Comparison of ENCODE assay signal across 14 mouse cellular contexts in the genomic region with DNA sequence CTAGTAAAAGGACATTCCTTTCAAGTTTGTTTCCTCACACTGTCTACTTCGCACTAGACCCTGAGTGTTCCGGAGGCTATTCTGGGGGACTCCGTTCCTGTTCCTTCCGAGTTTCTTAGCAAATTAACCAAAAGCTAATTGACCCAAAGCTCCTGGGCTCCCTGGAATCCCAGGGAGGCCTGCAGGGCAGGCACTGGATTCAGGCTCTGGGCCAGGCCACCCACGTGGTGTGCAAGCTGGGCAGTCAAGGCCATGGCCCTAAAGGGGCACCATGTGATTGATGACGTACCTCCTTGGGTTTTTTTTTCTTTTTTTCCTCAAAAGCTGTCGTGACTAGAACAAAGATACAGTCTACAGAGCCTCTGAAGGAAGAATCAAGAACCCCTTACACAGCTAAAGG.
A peak's percentile ranks its signal among the peaks of the same experiment; 100 is the strongest.
DNase-seq lines count a peak whose midpoint lies in the region; ATAC-seq and TF ChIP-seq lines count a peak whose summit lies in the region.
"Had no signal": no experiment of that assay in that cellular context is flagged by ENCODE, and none has a peak within 500 bp of the region (broad histone marks: within the 10 kb centered on the region; RNA-seq: fewer than 3 reads in every experiment).

No protein-coding gene starts in this region.

- H3K9me3 ChIP-seq in hindbrain, embryonic 16.5 days (ENCODE audit: control insufficient read depth, low read length): no peaks in the 10 kb centered on the region
- H3K9me3 ChIP-seq in hindbrain, embryonic 13.5 days: no peaks in the 10 kb centered on the region
- no peaks in the 10 kb centered on the region for H3K9me3 ChIP-seq in kidney, postnatal 0 days (replicated peaks; ENCODE audit: low read length)
- no peaks in the 10 kb centered on the region for H3K9me3 ChIP-seq in intestine, embryonic 15.5 days
- H3K9me3 ChIP-seq: limb, embryonic 10.5 days; liver, embryonic 15.5 days had no signal

- no peaks in the 10 kb centered on the region for H3K4me1 ChIP-seq in hindbrain, embryonic 16.5 days (ENCODE audit: control insufficient read depth, insufficient read depth, low read depth, low read length)
- peaks cover 9% of the 10 kb centered on the region; the same call in 1 of the 2 replicates for H3K4me1 ChIP-seq in hindbrain, embryonic 13.5 days (replicated peaks)
- H3K4me1 ChIP-seq in kidney, postnatal 0 days (replicated peaks; ENCODE audit: insufficient read depth, low read length): no peaks in the 10 kb centered on the region
- no peaks in the 10 kb centered on the region for H3K4me1 ChIP-seq in intestine, embryonic 15.5 days (replicated peaks)
- H3K4me1 ChIP-seq: liver, embryonic 15.5 days; megakaryocyte, embryonic 14.5 days had no signal

- H3K36me3 ChIP-seq in hindbrain, embryonic 16.5 days (ENCODE audit: control insufficient read depth, insufficient read depth, low read length): no peaks in the 10 kb centered on the region
- H3K36me3 ChIP-seq in hindbrain, embryonic 13.5 days: peaks cover 15% of the 10 kb centered on the region
- H3K36me3 ChIP-seq in kidney, postnatal 0 days (ENCODE audit: insufficient read depth, low read length): no peaks in the 10 kb centered on the region
- H3K36me3 ChIP-seq in intestine, embryonic 15.5 days: no peaks in the 10 kb centered on the region
- H3K36me3 ChIP-seq: limb, embryonic 10.5 days; liver, embryonic 15.5 days had no signal

- peak; percentile 58 for DNase-seq in adrenal gland, adult 2 months
- DNase-seq in adrenal gland, adult 18-20 months (ENCODE audit: low spot score in 2 of 2): no peak
- DNase-seq in adrenal gland, postnatal 14 days: peak; percentile 58
- no peak for DNase-seq in kidney, postnatal 0 days (ENCODE audit: low spot score)
- DNase-seq in right cerebral cortex, adult 2 months (ENCODE audit: low spot score in 2 of 2): no peak
- DNase-seq: cerebellum, adult 11 months; gastrocnemius, postnatal 10 days; thymus, adult 2 months had no signal

- H3K4me3 ChIP-seq in hindbrain, embryonic 16.5 days (ENCODE audit: low read length): no peak overlapping the region
- H3K4me3 ChIP-seq in hindbrain, embryonic 13.5 days: no peak overlapping the region
- H3K4me3 ChIP-seq in kidney, postnatal 0 days (replicated peaks; ENCODE audit: low read depth, low read length): no peak overlapping the region
- H3K4me3 ChIP-seq in intestine, embryonic 15.5 days (replicated peaks): no peak overlapping the region
- H3K4me3 ChIP-seq: limb, embryonic 10.5 days; liver, embryonic 15.5 days; megakaryocyte, embryonic 14.5 days had no signal

- H3K9ac ChIP-seq in hindbrain, embryonic 16.5 days (ENCODE audit: low read depth, low read length): no peak overlapping the region
- H3K9ac ChIP-seq in hindbrain, embryonic 13.5 days: no peak overlapping the region
- no peak overlapping the region for H3K9ac ChIP-seq in kidney, postnatal 0 days (ENCODE audit: low read depth, low read length)
- no peak overlapping the region for H3K9ac ChIP-seq in intestine, embryonic 15.5 days
- H3K9ac ChIP-seq: liver, embryonic 15.5 days had no signal

- no peak overlapping the region for H3K4me2 ChIP-seq in hindbrain, embryonic 16.5 days (ENCODE audit: low read length)
- no peak overlapping the region for H3K4me2 ChIP-seq in hindbrain, embryonic 13.5 days
- no peak overlapping the region for H3K4me2 ChIP-seq in kidney, postnatal 0 days (ENCODE audit: low read length)
- H3K4me2 ChIP-seq in intestine, embryonic 15.5 days (replicated peaks): no peak overlapping the region
- H3K4me2 ChIP-seq: liver, embryonic 15.5 days had no signal

- no peak for TF ChIP-seq CTCF in kidney, postnatal 0 days (IDR thresholded peaks at IDR 0.05; ENCODE audit: low read depth)

- no peaks in the 10 kb centered on the region for H3K27me3 ChIP-seq in hindbrain, embryonic 16.5 days (replicated peaks; ENCODE audit: control insufficient read depth, insufficient read depth, low read length)
- no peaks in the 10 kb centered on the region for H3K27me3 ChIP-seq in hindbrain, embryonic 13.5 days
- H3K27me3 ChIP-seq in kidney, postnatal 0 days (ENCODE audit: insufficient read depth, low read length): no peaks in the 10 kb centered on the region
- H3K27me3 ChIP-seq in intestine, embryonic 15.5 days (replicated peaks): no peaks in the 10 kb centered on the region
- H3K27me3 ChIP-seq: liver, embryonic 15.5 days; megakaryocyte, embryonic 14.5 days had no signal

- WGBS in hindbrain, embryonic 16.5 days: 42% methylated on average over 7 of the region's 7 CpGs
- WGBS in hindbrain, embryonic 13.5 days: 43% methylated on average over 7 of the region's 7 CpGs
- WGBS in kidney, postnatal 0 days: 23% methylated on average over 7 of the region's 7 CpGs
- 50% methylated on average over 7 of the region's 7 CpGs for WGBS in intestine, embryonic 15.5 days

- ATAC-seq in hindbrain, embryonic 16.5 days: peak; percentile 32; the same call in 1 of the 2 replicates
- ATAC-seq in hindbrain, embryonic 13.5 days (ENCODE audit: low FRiP score): no peak
- 0 out of 2 replicates have a peak, but pooled peaks have one; percentile 17 for ATAC-seq in kidney, postnatal 0 days (replicated peaks; ENCODE audit: low FRiP score, low read depth)
- ATAC-seq in intestine, embryonic 15.5 days: no peak

- H3K27ac ChIP-seq in hindbrain, embryonic 16.5 days (ENCODE audit: low read depth, low read length): no peak overlapping the region
- H3K27ac ChIP-seq in hindbrain, embryonic 13.5 days: no peak overlapping the region
- no peak overlapping the region for H3K27ac ChIP-seq in kidney, postnatal 0 days
- no peak overlapping the region for H3K27ac ChIP-seq in intestine, embryonic 15.5 days
- H3K27ac ChIP-seq: limb, embryonic 10.5 days; liver, embryonic 15.5 days had no signal

Comparison
In these comparisons a context has a peak if more than half of its experiments do, and no peak if none do; other contexts are left out.
1. DNase-seq: peak in adrenal gland, adult 2 months (single experiment) and adrenal gland, postnatal 14 days (single experiment); none in adrenal gland, adult 18-20 months (0 of 2), kidney, postnatal 0 days (single experiment) and right cerebral cortex, adult 2 months (0 of 2).
2. ATAC-seq: peak in hindbrain, embryonic 16.5 days (single experiment) and kidney, postnatal 0 days (single experiment); none in hindbrain, embryonic 13.5 days (single experiment) and intestine, embryonic 15.5 days (single experiment).